Mouse (Mus musculus) liver, embryonic 16.5 days (tissue): ENCODE results near the gene Nfil3. TPM values are rescaled to one million over a fixed set of nuclear protein-coding genes. Genes with fewer than 3 reads are reported as not detected.

Source experiments
- ATAC-seq: fragments of 200-750 bp; cut with Nextera tagmentation; 2 replicates; pipeline ENCODE4 v1.8.0; 2017; ENCODE audit warnings: low read depth, mild to moderate bottlenecking, moderate number of reproducible peaks, moderate library complexity
- H3K27ac ChIP-seq: fragments of 300-500 bp; sonication (generic); 2 replicates; pipeline ENCODE4 v1.5.1; 2014; ENCODE audit warnings: mild to moderate bottlenecking, low read length
- H3K27me3 ChIP-seq: fragments of 300-500 bp; sonication (generic); 2 replicates; pipeline ENCODE4 v1.6.1; 2014; ENCODE audit warnings: low read depth, low read length, mixed read lengths; ENCODE audit not compliant: control insufficient read depth, insufficient read depth
- H3K36me3 ChIP-seq: fragments of 300-500 bp; sonication (generic); 2 replicates; pipeline ENCODE4 v1.6.1; 2014; ENCODE audit warnings: mild to moderate bottlenecking; ENCODE audit not compliant: control insufficient read depth, insufficient read depth
- H3K4me1 ChIP-seq: fragments of 300-500 bp; sonication (generic); 2 replicates; pipeline ENCODE4 v1.6.1; 2014; ENCODE audit warnings: low read depth, low read length, mixed read lengths; ENCODE audit not compliant: control insufficient read depth
- H3K4me2 ChIP-seq: fragments of 300-500 bp; sonication (generic); 2 replicates; pipeline ENCODE4 v1.6.1; 2014; ENCODE audit warnings: low read depth, low read length, mixed read lengths
- H3K4me3 ChIP-seq: fragments of 300-500 bp; sonication (generic); 2 replicates; pipeline ENCODE4 v1.5.1; 2014; ENCODE audit warnings: low read depth, mild to moderate bottlenecking, low read length
- H3K9ac ChIP-seq: fragments of 300-500 bp; sonication (generic); 2 replicates; pipeline ENCODE4 v1.6.1; 2014; ENCODE audit warnings: low read depth, low read length
- H3K9me3 ChIP-seq: fragments of 300-500 bp; sonication (generic); replicated peaks from 2 replicates; pipeline ENCODE4 v1.6.1; 2016; ENCODE audit warnings: low read length; ENCODE audit not compliant: control insufficient read depth
- WGBS: fragments of 180-500 bp; shearing (Covaris S2); extraction: QIAGEN DNeasy Blood & Tissue Kit; methylation state at CpG from one replicate; pipeline ENCODE4 v1.1.7; 2014; ENCODE audit not compliant: insufficient replicate concordance; 5-methylcytosine and 5-hydroxymethylcytosine counted together
- polyA plus RNA-seq: library from polyadenylated mRNA; unstranded; fragments of >200 nt; fragmentation: Nextera tagmentation; extraction: Ambion mirVana; gene quantifications from 2 replicates; pipeline ENCODE4 v1.2.1, GENCODE M21; 2015

Nfil3 gene
- polyA plus RNA-seq, 1 experiment from 2014 or later = 7.4 TPM

DNA sequence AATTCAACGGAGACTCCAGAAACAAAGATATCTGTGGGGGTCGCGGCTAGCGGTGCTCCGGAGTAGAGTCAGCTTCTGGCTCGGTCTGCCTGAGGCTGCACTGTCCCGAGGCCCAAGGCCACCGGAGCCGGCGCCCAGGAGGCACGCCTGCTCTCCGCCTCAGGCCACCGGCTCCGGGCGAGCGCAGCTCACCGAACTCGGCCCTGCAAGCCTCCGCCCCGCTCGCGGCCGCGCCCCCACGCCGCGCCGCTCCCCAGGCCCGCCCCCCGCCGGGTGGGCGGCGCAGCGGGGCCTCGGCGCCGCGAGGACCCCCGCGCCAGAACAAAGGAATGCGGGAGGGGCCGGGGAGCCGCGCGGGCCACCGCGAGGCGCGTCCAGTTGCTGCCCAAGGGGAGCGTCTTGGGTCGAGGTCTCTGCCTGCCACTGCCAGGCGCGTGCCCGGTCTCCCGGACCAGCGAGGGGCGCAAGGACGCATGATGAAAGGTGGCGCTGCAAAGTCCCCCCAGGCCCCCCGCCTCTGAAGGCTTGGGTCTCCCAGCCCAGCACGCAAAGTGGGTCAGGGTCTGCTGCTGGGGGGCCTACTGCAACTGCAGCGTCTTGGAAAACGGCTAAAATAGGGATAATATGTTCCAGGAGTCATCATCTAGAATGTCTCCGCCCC lies 2.4 kb downstream of the Nfil3 start:
- H3K9me3 ChIP-seq = no peaks in the 10 kb centered on the region
- no peak overlapping the region for H3K27ac ChIP-seq
- no peaks in the 10 kb centered on the region for H3K36me3 ChIP-seq
- H3K4me3 ChIP-seq = peak overlapping the region; percentile 59
- peaks cover 52% of the 10 kb centered on the region for H3K27me3 ChIP-seq
- peak overlapping the region; percentile 51 for H3K9ac ChIP-seq
- H3K4me1 ChIP-seq = peaks cover 9% of the 10 kb centered on the region
- ATAC-seq = no peak
- WGBS = under 1% methylated on average over 64 of the region's 64 CpGs
- H3K4me2 ChIP-seq = peak overlapping the region; percentile 69

GRCm38 (mm10) chr13:52977757-52978156 lies 3.1 kb downstream of the Nfil3 start:
- peaks cover 12% of the 10 kb centered on the region for H3K4me1 ChIP-seq
- H3K27ac ChIP-seq = no peak overlapping the region
- H3K9ac ChIP-seq = no peak overlapping the region
- H3K4me3 ChIP-seq = peak overlapping the region; percentile 59
- peak overlapping the region; percentile 69 for H3K4me2 ChIP-seq
- 30% methylated on average over 4 of the region's 4 CpGs for WGBS
- H3K9me3 ChIP-seq = no peaks in the 10 kb centered on the region
- H3K27me3 ChIP-seq = peaks cover 52% of the 10 kb centered on the region
- H3K36me3 ChIP-seq = no peaks in the 10 kb centered on the region
- ATAC-seq = no peak

DNA sequence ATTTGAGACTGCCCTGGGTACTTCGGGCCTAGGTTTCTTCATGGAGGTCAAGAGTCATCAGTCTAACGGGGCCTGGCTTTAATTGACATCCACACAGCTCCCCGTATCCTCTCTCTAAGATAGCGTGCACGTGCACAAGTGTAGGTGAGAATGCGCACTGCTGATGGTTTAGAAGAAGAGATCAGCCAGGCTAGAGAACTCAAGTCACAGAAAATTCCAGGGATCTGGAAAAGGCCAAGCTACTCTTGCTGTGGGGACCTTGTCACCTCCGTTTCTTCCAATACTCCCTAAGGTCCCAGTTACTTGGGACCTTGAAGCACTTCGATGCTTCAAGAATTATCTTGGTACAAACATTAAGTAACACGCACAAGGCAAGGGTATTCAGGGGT lies 3.7 kb downstream of the Nfil3 start:
- Histone ChIP-seq H3K4me1 (peaks cover 12% of the 10 kb centered on the region), H3K27ac (no peak overlapping the region), H3K4me3 (no peak overlapping the region), H3K4me2 (no peak overlapping the region), H3K36me3 (no peaks in the 10 kb centered on the region), H3K27me3 (peaks cover 50% of the 10 kb centered on the region), H3K9me3 (no peaks in the 10 kb centered on the region), H3K9ac (no peak overlapping the region)
- WGBS = 75% methylated on average over 9 of the region's 9 CpGs
- ATAC-seq = no peak

- H3K27ac ChIP-seq = no peak overlapping the region
- H3K4me3 ChIP-seq = no peak overlapping the region
- H3K36me3 ChIP-seq = no peaks in the 10 kb centered on the region
- peaks cover 45% of the 10 kb centered on the region for H3K27me3 ChIP-seq
- peak overlapping the region; percentile 14 for H3K4me2 ChIP-seq
- WGBS = 45% methylated on average over 16 of the region's 16 CpGs
- peaks cover 12% of the 10 kb centered on the region for H3K4me1 ChIP-seq
- no peak overlapping the region for H3K9ac ChIP-seq
- no peak for ATAC-seq
- no peaks in the 10 kb centered on the region for H3K9me3 ChIP-seq
Observed at GRCm38 (mm10) chr13:52976510-52977220, 4.2 kb downstream of the Nfil3 start.

DNA sequence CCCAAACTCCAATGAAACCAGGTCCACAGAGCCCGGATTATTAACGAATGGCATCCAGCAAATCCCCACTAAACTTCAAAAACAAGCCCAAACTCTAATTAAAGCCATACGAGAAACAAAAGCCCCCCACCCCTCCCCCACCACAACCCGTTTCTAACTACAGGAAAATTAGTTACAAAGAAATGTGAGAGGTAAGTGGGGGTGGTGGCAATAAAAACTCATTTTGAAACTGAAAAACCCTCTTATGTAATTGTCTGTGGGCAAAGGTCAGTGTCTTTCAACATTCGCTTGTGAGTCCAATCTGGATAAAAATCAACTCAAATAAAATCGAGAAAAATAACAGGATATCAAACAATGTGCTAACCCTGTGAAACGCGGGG lies 4.8 kb downstream of the Nfil3 start:
- Histone ChIP-seq H3K9me3 (no peaks in the 10 kb centered on the region), H3K27ac (no peak overlapping the region), H3K4me3 (no peak overlapping the region), H3K4me1 (peaks cover 12% of the 10 kb centered on the region), H3K27me3 (peaks cover 39% of the 10 kb centered on the region), H3K36me3 (no peaks in the 10 kb centered on the region), H3K4me2 (peak overlapping the region; percentile 14), H3K9ac (no peak overlapping the region)
- no peak for ATAC-seq
- WGBS = 46% methylated on average over 8 of the region's 8 CpGs

GRCm38 (mm10) chr13:52974676-52975075 lies 6.2 kb downstream of the Nfil3 start:
- Histone ChIP-seq H3K9me3 (no peaks in the 10 kb centered on the region), H3K36me3 (no peaks in the 10 kb centered on the region), H3K9ac (no peak overlapping the region), H3K27ac (peak overlapping the region; percentile 38), H3K4me2 (no peak overlapping the region), H3K27me3 (peaks cover 25% of the 10 kb centered on the region), H3K4me3 (no peak overlapping the region), H3K4me1 (peaks cover 12% of the 10 kb centered on the region)
- peak; percentile 62; the same call in 1 of the 2 replicates for ATAC-seq
- WGBS = 36% methylated on average over 3 of the region's 3 CpGs

DNA sequence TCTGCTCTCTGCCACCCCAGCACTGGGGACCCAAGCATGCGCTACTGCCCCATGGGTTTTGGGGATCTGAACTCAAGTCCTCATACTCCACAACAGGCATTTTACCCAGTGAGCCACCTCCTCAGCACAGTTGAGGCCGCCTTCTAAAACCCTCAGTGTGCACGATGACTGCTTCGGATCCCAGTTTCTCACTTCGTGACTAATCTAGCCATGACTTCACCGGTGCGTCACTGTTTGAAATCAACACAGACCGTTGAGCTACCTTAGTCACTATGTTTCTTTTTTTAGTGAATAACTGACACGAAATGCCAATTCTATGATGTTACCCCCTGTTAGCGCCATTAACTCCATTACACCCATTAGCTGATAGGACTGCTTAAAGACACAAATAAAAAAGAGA lies 7.4 kb downstream of the Nfil3 start:
- Histone ChIP-seq H3K36me3 (no peaks in the 10 kb centered on the region), H3K27me3 (peaks cover 14% of the 10 kb centered on the region), H3K4me2 (no peak overlapping the region), H3K9ac (no peak overlapping the region), H3K4me3 (no peak overlapping the region), H3K9me3 (no peaks in the 10 kb centered on the region), H3K27ac (no peak overlapping the region), H3K4me1 (peaks cover 9% of the 10 kb centered on the region)
- no peak for ATAC-seq
- WGBS = 77% methylated on average over 10 of the region's 10 CpGs

DNA sequence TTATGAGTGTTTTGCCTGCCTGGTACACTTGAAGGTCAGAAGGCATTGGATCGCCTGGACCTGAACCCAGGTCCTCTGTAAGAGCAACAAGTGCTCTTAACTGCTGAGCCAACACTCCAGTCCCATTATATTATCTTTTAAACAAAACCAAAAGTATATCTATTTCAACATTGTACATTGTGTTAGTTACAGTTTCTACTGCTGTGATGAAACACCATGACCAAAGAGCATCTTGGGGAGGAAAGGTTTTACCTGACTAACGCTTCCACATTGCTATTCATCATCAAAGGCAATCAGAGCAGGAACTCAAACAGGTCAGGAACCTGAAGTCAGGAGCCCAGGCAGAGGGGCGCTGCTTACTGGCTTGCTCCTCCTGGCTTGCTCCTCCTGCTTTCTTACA lies 8.2 kb downstream of the Nfil3 start:
- H3K36me3 ChIP-seq = peaks cover 6% of the 10 kb centered on the region; the same call in 1 of the 2 replicates
- H3K9ac ChIP-seq = no peak overlapping the region
- no peaks in the 10 kb centered on the region for H3K9me3 ChIP-seq
- no peak for ATAC-seq
- peaks cover 6% of the 10 kb centered on the region for H3K27me3 ChIP-seq
- no peak overlapping the region for H3K27ac ChIP-seq
- peaks cover 9% of the 10 kb centered on the region for H3K4me1 ChIP-seq
- no peak overlapping the region for H3K4me3 ChIP-seq
- 68% methylated on average over 3 of the region's 3 CpGs for WGBS
- H3K4me2 ChIP-seq = no peak overlapping the region

- Histone ChIP-seq H3K4me3 (no peak overlapping the region), H3K27me3 (no peaks in the 10 kb centered on the region), H3K4me2 (no peak overlapping the region), H3K4me1 (peaks cover 5% of the 10 kb centered on the region; the same call in 1 of the 2 replicates), H3K27ac (no peak overlapping the region), H3K36me3 (peaks cover 18% of the 10 kb centered on the region), H3K9ac (no peak overlapping the region), H3K9me3 (no peaks in the 10 kb centered on the region)
- ATAC-seq = no peak
- WGBS = 54% methylated on average over 6 of the region's 6 CpGs
Observed at GRCm38 (mm10) chr13:52970876-52971275, 10.0 kb downstream of the Nfil3 start.
